Mouse (Mus musculus) layer of hippocampus, adult 2 months (tissue): ENCODE data around the gene Tmem145. TPM values are rescaled to one million over a fixed set of nuclear protein-coding genes. Genes with fewer than 3 reads are reported as not detected.
A peak's percentile ranks its signal among the peaks of the same experiment; 100 is the strongest.

ENCODE experiments used
- DNase-seq, 2 experiments: peaks; one replicate each; pipeline ENCODE4 v3.0.0; 2022; ENCODE audit warnings: low spot score in 2 of 2
- H3K27ac ChIP-seq: fragments of 200-600 bp; 2 replicates; pipeline ENCODE4 v1.8.1; 2022
- H3K4me3 ChIP-seq: fragments of 200-600 bp; 2 replicates; pipeline ENCODE4 v1.8.1; 2022; ENCODE audit warnings: mild to moderate bottlenecking
- CTCF ChIP-seq: fragments of 200-600 bp; conservative IDR thresholded peaks from 2 replicates; pipeline ENCODE4 v1.8.1; 2022; ENCODE audit warnings: antibody characterized with exemption, mild to moderate bottlenecking, moderate library complexity
- total RNA-seq, 2 experiments: library from RNA; stranded (reverse); gene quantifications; 2 replicates each; pipeline ENCODE4 v1.2.3; 2021

The Tmem145 gene
- total RNA-seq, 2 experiments from 2014 or later = 27.4 to 27.8 TPM

DNA sequence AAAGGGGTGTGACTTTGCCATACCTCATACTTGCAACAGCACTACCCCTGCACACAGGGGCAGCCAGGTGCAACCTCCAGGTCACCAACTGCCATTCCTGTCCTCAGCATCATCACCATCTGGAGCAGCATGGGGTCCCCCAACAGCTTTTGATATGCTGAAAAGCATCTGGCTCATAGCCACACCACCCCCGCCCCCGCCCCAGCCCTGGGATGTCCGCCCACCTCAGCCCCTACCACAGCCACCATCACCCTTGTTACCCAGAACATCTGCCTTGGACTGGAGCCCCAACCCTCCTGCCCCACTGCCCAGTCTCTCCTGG lies 2.3 kb upstream of the Tmem145 start:
- Histone ChIP-seq H3K27ac (no peak overlapping the region), H3K4me3 (no peak overlapping the region)
- DNase-seq = no peak
- TF ChIP-seq CTCF = no peak

DNA sequence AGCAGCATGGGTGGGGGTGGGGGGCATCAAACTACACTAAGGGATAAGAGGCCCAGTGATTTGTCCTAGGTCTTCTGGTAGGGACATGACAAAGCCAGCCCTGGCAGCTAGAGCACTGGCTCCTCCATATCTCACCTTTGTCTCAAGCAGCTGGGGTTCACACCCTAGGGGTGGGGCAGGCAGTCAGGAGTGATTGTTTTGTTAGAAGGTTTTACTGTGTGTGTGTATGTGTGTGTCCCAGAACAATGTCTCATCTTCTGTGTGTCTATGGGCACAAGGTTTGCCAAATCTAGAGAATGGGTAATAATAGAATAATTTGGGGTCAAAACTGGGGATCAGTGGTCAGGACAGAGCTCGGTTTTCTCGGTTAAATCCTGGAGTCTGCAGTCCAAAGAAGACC lies 425 bp upstream of the Tmem145 start:
- no peak for TF ChIP-seq CTCF
- Histone ChIP-seq H3K4me3 (peak overlapping the region; percentile 67), H3K27ac (peak overlapping the region; percentile 72)
- no peak for DNase-seq

DNA sequence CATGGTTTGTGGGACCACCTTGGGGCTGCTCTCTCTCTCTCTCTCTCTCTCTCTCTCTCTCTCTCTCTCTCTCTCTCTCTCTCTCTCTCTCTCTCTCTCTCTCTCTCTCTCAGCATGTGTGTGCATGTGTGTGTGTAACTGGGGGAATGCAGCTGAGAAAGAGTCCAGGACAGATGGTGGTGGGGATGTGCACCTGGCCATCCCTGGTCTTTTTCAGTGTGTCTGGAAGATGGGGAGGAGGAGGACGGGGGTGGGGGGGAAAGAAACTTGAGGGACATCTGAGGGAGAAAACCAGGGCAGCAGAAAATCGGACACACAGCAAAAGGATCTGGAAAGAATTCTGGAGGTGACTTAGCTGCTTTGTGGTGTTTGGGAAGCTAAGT lies 699 bp downstream of the Tmem145 start:
- no peak for TF ChIP-seq CTCF
- H3K27ac ChIP-seq = no peak overlapping the region
- no peak for DNase-seq
- peak overlapping the region; percentile 67 for H3K4me3 ChIP-seq

GRCm38 (mm10) chr7:25308702-25309318 lies 2.9 kb downstream of the Tmem145 start:
- no peak for TF ChIP-seq CTCF
- Histone ChIP-seq H3K4me3 (no peak overlapping the region), H3K27ac (no peak overlapping the region)
- no peak for DNase-seq

DNA sequence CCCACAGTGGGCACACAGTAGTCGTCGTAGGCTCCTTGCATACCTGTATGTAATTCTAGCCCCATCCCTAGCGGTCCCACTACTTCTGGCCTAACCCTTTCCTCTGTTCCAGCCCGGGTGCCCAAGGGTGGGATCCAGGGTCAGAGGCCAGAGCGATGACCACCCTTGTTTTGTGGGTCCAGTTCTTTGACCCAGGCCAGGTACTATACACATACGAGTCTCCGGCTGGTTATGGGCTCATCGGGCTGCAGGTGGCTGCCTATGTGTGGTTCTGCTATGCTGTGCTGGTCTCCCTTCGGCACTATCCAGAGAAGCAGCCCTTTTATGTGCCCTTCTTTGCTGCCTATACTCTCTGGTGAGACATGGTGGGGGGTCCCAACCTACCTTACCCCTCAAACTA lies 3.5 kb downstream of the Tmem145 start:
- TF ChIP-seq CTCF = no peak
- H3K4me3 ChIP-seq = no peak overlapping the region
- H3K27ac ChIP-seq = no peak overlapping the region
- DNase-seq = no peak

- Histone ChIP-seq H3K4me3 (no peak overlapping the region), H3K27ac (no peak overlapping the region)
- DNase-seq = no peak
- no peak for TF ChIP-seq CTCF
Observed at GRCm38 (mm10) chr7:25311193-25311592, 5.3 kb downstream of the Tmem145 start.

DNA sequence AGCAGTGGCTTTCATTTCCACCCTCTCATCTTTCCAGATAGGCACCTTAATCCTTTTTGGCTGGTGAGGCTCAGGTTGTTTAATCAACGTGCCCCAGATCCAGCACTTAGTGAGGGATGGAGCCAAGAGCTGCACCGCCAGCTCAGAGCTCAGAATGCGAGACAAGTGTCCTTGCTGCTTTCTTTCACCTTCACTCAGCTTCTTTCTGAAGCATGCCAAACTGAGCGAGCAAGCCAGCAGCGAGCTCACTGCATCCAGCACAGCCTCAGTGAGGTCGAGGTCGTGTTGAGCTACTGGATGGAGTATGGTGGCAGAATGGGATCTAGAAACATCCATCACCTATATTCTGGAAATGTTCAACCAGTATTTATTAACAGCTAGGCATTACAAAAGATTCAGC lies 7.4 kb downstream of the Tmem145 start:
- Histone ChIP-seq H3K27ac (no peak overlapping the region), H3K4me3 (no peak overlapping the region)
- DNase-seq = no peak
- no peak for TF ChIP-seq CTCF

DNA sequence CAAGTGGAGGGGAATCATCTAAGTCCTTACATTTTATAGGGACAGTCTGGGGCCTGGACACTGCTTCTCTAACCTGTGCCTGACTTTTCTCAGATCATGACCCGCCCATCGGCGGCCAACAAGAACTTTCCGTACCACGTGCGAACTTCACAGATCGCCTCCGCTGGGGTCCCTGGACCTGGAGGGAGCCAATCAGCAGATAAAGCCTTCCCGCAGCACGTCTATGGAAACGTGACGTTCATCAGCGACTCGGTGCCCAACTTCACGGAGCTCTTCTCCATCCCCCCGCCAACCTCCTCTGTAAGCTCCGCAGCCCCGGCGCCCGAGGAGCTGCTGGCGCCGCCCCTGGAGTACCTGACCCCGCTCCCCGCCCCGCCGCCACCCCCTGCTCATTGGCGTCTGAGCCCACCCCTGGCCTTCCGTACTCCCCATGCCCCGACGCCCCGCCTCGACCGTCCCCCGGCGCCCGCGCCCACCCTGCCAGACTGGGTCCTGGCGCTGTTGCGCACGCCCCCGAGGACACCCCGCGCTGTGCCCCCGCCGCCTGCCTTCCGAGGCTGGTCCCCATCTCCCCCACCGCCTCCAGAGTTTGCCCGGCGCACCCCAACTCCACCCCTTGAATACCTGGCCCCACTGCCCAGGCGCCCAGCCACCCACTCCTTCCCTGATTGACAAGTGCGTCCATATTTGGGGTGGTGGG lies 8.8 kb downstream of the Tmem145 start:
- no peak for TF ChIP-seq CTCF
- DNase-seq = no peak
- H3K27ac ChIP-seq = no peak overlapping the region
- peak overlapping the region; percentile 77; the same call in 1 of the 2 replicates for H3K4me3 ChIP-seq

DNA sequence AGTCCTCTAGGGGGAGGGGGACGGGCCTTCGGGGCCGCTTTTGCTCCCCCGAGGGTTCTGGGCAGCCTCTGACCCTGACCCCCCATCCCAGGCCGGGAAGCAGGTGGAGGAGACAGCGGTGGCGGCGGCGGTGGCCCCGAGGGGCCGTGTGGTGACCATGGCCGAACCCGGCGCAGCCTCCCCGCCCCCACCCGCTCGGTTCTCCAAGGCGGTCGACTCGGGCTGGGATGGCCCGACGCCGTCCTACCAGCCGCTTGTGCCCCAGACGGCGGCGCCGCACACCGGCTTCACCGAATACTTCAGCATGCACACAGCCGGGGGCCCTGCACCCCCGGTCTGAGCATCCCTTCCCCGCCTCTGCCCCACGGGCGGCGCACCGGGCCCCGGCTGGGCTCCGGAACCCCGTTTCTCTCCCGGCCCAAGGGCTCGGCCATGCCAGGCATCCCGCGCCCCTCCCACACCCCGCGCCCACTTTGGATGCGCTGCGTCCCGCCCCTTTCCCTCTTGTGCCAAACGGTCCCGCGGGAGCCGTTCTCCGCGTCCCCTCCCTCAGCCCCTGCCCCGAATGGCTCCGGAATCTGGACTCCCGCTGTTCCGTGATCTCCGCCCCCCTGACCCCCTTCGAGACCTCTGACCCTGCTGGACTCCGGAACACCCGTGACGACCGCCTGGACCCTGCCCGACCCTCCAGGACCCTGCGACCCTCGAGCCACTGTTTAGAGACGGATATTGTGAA lies 9.6 kb downstream of the Tmem145 start:
- peak overlapping the region; percentile 77 for H3K4me3 ChIP-seq
- H3K27ac ChIP-seq = peak overlapping the region; percentile 60; the same call in 1 of the 2 replicates
- TF ChIP-seq CTCF = no peak
- no peak for DNase-seq

DNA sequence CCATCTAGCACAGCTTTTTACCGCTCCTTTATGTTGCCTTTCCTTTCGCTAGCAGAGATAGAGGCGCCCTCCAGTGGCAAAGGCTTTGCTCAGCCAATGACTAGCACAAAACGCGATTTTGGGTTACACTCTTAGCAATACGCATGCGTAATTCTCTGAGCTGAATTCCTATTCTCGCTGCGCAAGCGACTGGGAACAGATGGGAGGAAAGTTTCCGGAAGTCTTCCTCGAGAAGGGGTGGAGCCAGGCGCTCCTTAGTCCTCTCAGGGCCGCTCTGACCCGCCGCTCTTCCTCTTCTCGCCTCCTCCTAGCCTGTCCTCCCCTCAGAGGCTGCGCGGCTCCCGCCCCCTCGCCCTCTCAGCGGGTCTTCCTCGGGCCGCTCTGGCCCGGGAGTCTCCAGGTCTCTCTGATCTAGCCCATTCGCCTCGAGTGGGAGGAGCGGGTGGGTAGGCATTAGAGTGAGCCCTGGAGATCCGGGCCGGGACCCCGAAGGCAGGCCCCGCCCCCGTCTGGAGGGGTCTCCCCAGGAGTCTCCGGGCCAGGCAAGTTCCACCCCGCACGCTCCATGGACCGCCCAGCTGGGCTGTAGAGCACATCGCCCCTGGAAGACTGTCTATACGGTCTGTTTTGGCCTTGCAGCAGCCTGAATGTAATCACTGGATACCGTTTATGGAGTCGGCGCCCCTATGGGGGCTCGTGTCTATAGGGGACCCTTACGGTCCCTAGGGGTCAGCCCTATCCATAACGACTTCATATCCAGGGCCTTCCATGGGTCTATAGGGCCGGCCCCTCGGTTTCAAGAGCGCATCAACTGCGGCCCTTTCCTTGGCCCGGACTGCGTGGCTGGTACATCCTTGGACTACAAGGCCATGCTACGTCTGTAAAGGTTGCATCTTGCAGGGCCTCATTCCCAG lies 10.9 kb downstream of the Tmem145 start, which contains the start of gene Megf8:
Gene Megf8 (plus strand): TSS at position 633 of the 914 bp plus-strand sequence.
- peak; percentile 97 to 98 for DNase-seq
- Histone ChIP-seq H3K4me3 (peak within 1 kb of the TSS; percentile 77), H3K27ac (peak within 1 kb of the TSS; percentile 94)
- peak; percentile 92 for TF ChIP-seq CTCF

DNA sequence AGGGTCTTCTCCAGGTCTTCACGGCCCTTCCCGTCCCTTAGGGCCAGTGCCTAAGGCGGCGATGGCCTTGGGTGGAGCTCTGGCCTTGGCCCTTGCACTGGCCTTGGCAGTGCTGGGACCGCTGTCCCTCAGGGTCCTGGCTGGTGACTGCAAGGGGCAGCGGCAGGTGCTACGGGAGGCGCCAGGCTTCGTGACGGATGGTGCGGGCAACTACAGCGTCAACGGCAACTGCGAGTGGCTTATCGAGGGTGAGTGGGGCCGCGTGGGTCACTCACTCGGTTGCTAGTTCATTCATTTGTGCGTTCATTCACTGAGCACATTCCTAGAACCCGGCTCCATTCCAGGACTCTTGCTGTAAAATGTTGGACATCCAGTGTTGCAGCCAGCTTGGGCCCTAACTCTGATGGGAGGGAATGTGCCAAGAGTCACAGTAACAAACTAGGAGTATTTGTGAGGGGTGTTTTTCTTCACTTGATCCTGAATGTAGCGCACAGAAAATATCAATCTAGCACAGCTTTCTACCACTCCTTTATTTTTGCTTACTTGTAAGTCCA lies 11.6 kb downstream of the Tmem145 start:
- TF ChIP-seq CTCF = no peak
- DNase-seq = no peak
- peak overlapping the region; percentile 94 for H3K27ac ChIP-seq
- H3K4me3 ChIP-seq = peak overlapping the region; percentile 77

DNA sequence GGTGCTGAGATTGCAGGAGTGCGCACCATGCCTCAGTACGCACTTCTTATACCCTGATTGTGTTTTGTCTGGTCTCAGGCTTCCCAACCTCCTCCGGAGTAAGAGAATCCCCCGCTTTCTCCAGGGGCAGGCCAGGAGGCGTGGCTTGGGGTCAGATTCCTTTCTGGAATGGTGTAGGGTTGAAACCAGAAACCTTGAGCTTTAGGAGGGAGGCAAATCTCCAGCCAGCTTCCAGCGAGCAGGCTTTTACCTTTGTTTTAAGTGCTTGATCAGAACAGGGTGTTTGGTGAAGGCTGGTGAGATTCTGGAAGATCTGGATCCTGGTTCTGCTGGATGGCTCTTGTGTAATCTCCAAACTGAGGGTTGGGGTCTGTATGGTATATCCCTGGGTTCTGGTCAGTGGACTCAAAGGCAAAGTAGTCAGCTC lies 16.2 kb downstream of the Tmem145 start:
- no peak overlapping the region for H3K4me3 ChIP-seq
- TF ChIP-seq CTCF = no peak
- no peak overlapping the region for H3K27ac ChIP-seq
- no peak for DNase-seq
